Comparison of ENCODE assay signal across 12 mouse cellular contexts in genomic region chr8:45267611-45268391, GRCm38 (mm10). TPM values are rescaled to one million over a fixed set of nuclear protein-coding genes. Genes with fewer than 3 reads are reported as not detected.
DNase-seq lines count a peak whose midpoint lies in the region; ATAC-seq and TF ChIP-seq lines count a peak whose summit lies in the region.
"Had no signal": no experiment of that assay in that cellular context is flagged by ENCODE, and none has a peak within 500 bp of the region (broad histone marks: within the 10 kb centered on the region; RNA-seq: fewer than 3 reads in every experiment).

No protein-coding gene starts in this region.

- H3K4me2 ChIP-seq in lung, embryonic 16.5 days (ENCODE audit: low read depth, low read length): no peak overlapping the region
- H3K4me2 ChIP-seq in hindbrain, embryonic 14.5 days (replicated peaks): no peak overlapping the region

- no peaks in the 10 kb centered on the region for H3K27me3 ChIP-seq in heart, adult 2 months (ENCODE audit: control insufficient read depth, insufficient read depth, low read length)
- no peaks in the 10 kb centered on the region for H3K27me3 ChIP-seq in heart, embryonic 10.5 days (ENCODE audit: insufficient read depth, poor library complexity, severe bottlenecking)
- no peaks in the 10 kb centered on the region for H3K27me3 ChIP-seq in lung, embryonic 16.5 days (ENCODE audit: control insufficient read depth, insufficient read depth, low read depth, low read length)
- H3K27me3 ChIP-seq in hindbrain, embryonic 14.5 days (ENCODE audit: control insufficient read depth, insufficient read depth, low read length): no peaks in the 10 kb centered on the region

- H3K27ac ChIP-seq in heart, adult 2 months: no peak overlapping the region
- H3K27ac ChIP-seq in heart, embryonic 10.5 days: no peak overlapping the region
- H3K27ac ChIP-seq in lung, embryonic 16.5 days (ENCODE audit: low read length): no peak overlapping the region
- H3K27ac ChIP-seq in hindbrain, embryonic 14.5 days: no peak overlapping the region
- H3K27ac ChIP-seq: liver, embryonic 14.5 days had no signal

- intact Hi-C loops in heart, adult 2 months (cut with DNase I): no loop called here

- no peak for TF ChIP-seq POLR2A in heart, adult 2 months (IDR thresholded peaks at IDR 0.05; ENCODE audit: insufficient read depth, low read depth, low read length)

- DNase-seq in heart, adult 2 months: peak; percentile 40 to 55
- no peak for DNase-seq in heart, embryonic 10.5 days (ENCODE audit: low spot score)
- peak; percentile 46 for DNase-seq in 3T3-L1 (ENCODE audit: low read depth, low spot score)
- DNase-seq in adrenal gland, postnatal 25 days: peak; percentile 40
- DNase-seq in spleen, postnatal 14 days (ENCODE audit: low spot score in 2 of 2): no peak
- DNase-seq in hindbrain, embryonic 14.5 days (ENCODE audit: low spot score): no peak
- DNase-seq: gastrocnemius, postnatal 25 days; thymus, adult 18-20 months had no signal

- no peak for TF ChIP-seq CTCF in heart, adult 2 months (IDR thresholded peaks at IDR 0.05)

- H3K79me2 ChIP-seq in heart, adult 2 months (replicated peaks; ENCODE audit: control insufficient read depth, insufficient read depth, low read length): no peaks in the 10 kb centered on the region

- H3K36me3 ChIP-seq in heart, adult 2 months (ENCODE audit: control insufficient read depth, insufficient read depth, low read length): no peaks in the 10 kb centered on the region
- no peaks in the 10 kb centered on the region for H3K36me3 ChIP-seq in heart, embryonic 10.5 days
- no peaks in the 10 kb centered on the region for H3K36me3 ChIP-seq in lung, embryonic 16.5 days (ENCODE audit: control insufficient read depth, insufficient read depth, low read length)
- H3K36me3 ChIP-seq in hindbrain, embryonic 14.5 days (replicated peaks; ENCODE audit: control insufficient read depth, insufficient read depth): no peaks in the 10 kb centered on the region

- no peak for TF ChIP-seq EP300 in heart, adult 2 months (IDR thresholded peaks at IDR 0.05; ENCODE audit: insufficient read depth, low read depth, low read length)

- no peak overlapping the region for H3K9ac ChIP-seq in heart, adult 2 months (ENCODE audit: low read depth, low read length)
- H3K9ac ChIP-seq in lung, embryonic 16.5 days (ENCODE audit: low read length): no peak overlapping the region
- no peak overlapping the region for H3K9ac ChIP-seq in hindbrain, embryonic 14.5 days
- H3K9ac ChIP-seq: liver, embryonic 14.5 days had no signal

- no peaks in the 10 kb centered on the region for H3K9me3 ChIP-seq in heart, embryonic 10.5 days
- H3K9me3 ChIP-seq in lung, embryonic 16.5 days (ENCODE audit: control insufficient read depth, low read length): no peaks in the 10 kb centered on the region
- H3K9me3 ChIP-seq in hindbrain, embryonic 14.5 days (ENCODE audit: control insufficient read depth, low read length): 0 out of 2 replicates have a peak, but pooled peaks cover 3% of the 10 kb centered on the region

- H3K4me3 ChIP-seq in heart, adult 2 months: no peak overlapping the region
- no peak overlapping the region for H3K4me3 ChIP-seq in heart, embryonic 10.5 days
- H3K4me3 ChIP-seq in lung, embryonic 16.5 days (ENCODE audit: low read length): no peak overlapping the region
- H3K4me3 ChIP-seq in hindbrain, embryonic 14.5 days (replicated peaks; ENCODE audit: low read length): no peak overlapping the region

- WGBS in heart, adult 2 months: 49% methylated on average over 4 of the region's 4 CpGs
- 74% methylated on average over 4 of the region's 4 CpGs for WGBS in heart, embryonic 10.5 days
- 52% methylated on average over 4 of the region's 4 CpGs for WGBS in lung, embryonic 16.5 days
- WGBS in hindbrain, embryonic 14.5 days: 91% methylated on average over 4 of the region's 4 CpGs

- H3K4me1 ChIP-seq in heart, adult 2 months (ENCODE audit: control insufficient read depth, insufficient read depth, low read length): no peaks in the 10 kb centered on the region
- no peaks in the 10 kb centered on the region for H3K4me1 ChIP-seq in heart, embryonic 10.5 days
- H3K4me1 ChIP-seq in lung, embryonic 16.5 days (replicated peaks; ENCODE audit: control insufficient read depth, insufficient read depth, low read length): peaks cover 7% of the 10 kb centered on the region; the same call in 1 of the 2 replicates
- H3K4me1 ChIP-seq in hindbrain, embryonic 14.5 days (replicated peaks; ENCODE audit: control insufficient read depth, insufficient read depth, low read length): no peaks in the 10 kb centered on the region

- peak; percentile 82 for ATAC-seq in lung, embryonic 16.5 days (ENCODE audit: low read depth)
- ATAC-seq in hindbrain, embryonic 14.5 days (ENCODE audit: low FRiP score): no peak
- ATAC-seq: inflammation-experienced regulatory T-cells, adult 6 months had no signal

RNA-seq across cellular contexts. Expression of gene F11, which starts 6.0 kb away (rescaled TPM):
- not detected for total RNA-seq in heart, adult 2 months (2021)
- polyA plus RNA-seq in heart, adult 2 months (2012; rRNA removed): not detected in 2 replicates
- not detected in 2 replicates for polyA plus RNA-seq in heart, embryonic 10.5 days (2016; fragmentation: Nextera tagmentation; extraction: Ambion mirVana)
- 1.4 TPM in 1 of 2 replicates, not detected in the other for total RNA-seq in adrenal gland, postnatal 25 days (2021)
- 0.16 and 0.73 TPM in 2 replicates for polyA plus RNA-seq in lung, embryonic 16.5 days (2015; fragmentation: Nextera tagmentation; extraction: Ambion mirVana)
- not detected in 2 replicates for polyA plus RNA-seq in hindbrain, embryonic 14.5 days (2014; fragmentation: Nextera tagmentation; extraction: Ambion mirVana)
- total RNA-seq: gastrocnemius, postnatal 25 days; layer of hippocampus, postnatal 10 days had no signal
- polyA plus RNA-seq: inflammation-experienced regulatory T-cells, adult 6 months had no signal

RNA-seq across cellular contexts. Expression of gene Klkb1, which starts 26.9 kb away (rescaled TPM):
- total RNA-seq in heart, adult 2 months (2021): not detected
- 0.04 TPM in 1 of 2 replicates, not detected in the other for polyA plus RNA-seq in heart, adult 2 months (2012; rRNA removed)
- not detected in 2 replicates for polyA plus RNA-seq in heart, embryonic 10.5 days (2016; fragmentation: Nextera tagmentation; extraction: Ambion mirVana)
- total RNA-seq in adrenal gland, postnatal 25 days (2021): 0.81 TPM in 1 of 2 replicates, not detected in the other
- polyA plus RNA-seq in lung, embryonic 16.5 days (2015; fragmentation: Nextera tagmentation; extraction: Ambion mirVana): 0.03 and 0.39 TPM in 2 replicates
- not detected in 2 replicates for polyA plus RNA-seq in hindbrain, embryonic 14.5 days (2014; fragmentation: Nextera tagmentation; extraction: Ambion mirVana)
- total RNA-seq: gastrocnemius, postnatal 25 days had no signal

RNA-seq across cellular contexts. Expression of gene Gm45753, which starts 40.5 kb away (rescaled TPM):
- total RNA-seq in heart, adult 2 months (2021): not detected
- polyA plus RNA-seq in heart, adult 2 months (2012; rRNA removed): 0.06 TPM in 1 of 2 replicates, not detected in the other
- not detected in 2 replicates for polyA plus RNA-seq in heart, embryonic 10.5 days (2016; fragmentation: Nextera tagmentation; extraction: Ambion mirVana)
- total RNA-seq in adrenal gland, postnatal 25 days (2021): 0.67 TPM in 1 of 2 replicates, not detected in the other
- polyA plus RNA-seq in lung, embryonic 16.5 days (2015; fragmentation: Nextera tagmentation; extraction: Ambion mirVana): 0.10 TPM in 1 of 2 replicates, not detected in the other
- not detected in 2 replicates for polyA plus RNA-seq in hindbrain, embryonic 14.5 days (2014; fragmentation: Nextera tagmentation; extraction: Ambion mirVana)
- total RNA-seq: gastrocnemius, postnatal 25 days; layer of hippocampus, postnatal 10 days had no signal
- polyA plus RNA-seq: inflammation-experienced regulatory T-cells, adult 6 months had no signal

Comparison
In these comparisons a context has a peak if more than half of its experiments do, and no peak if none do; other contexts are left out.
1. DNase-seq: peak in heart, adult 2 months (2 of 2), 3T3-L1 (single experiment) and adrenal gland, postnatal 25 days (single experiment); none in heart, embryonic 10.5 days (single experiment), spleen, postnatal 14 days (0 of 2) and hindbrain, embryonic 14.5 days (single experiment).